Comparison of ENCODE assay signal across 8 mouse cellular contexts in genomic region chr14:32472996-32473395, GRCm38 (mm10). TPM values are rescaled to one million over a fixed set of nuclear protein-coding genes. Genes with fewer than 3 reads are reported as not detected.
DNase-seq lines count a peak whose midpoint lies in the region; ATAC-seq and TF ChIP-seq lines count a peak whose summit lies in the region.

No protein-coding gene starts in this region.

- DNase-seq in urinary bladder, postnatal 14 days (ENCODE audit: low spot score), result peak; percentile 35
- no peak for DNase-seq in urinary bladder, postnatal 10 days (ENCODE audit: low spot score)
- peak; percentile 46 for DNase-seq in brain, embryonic 18.5 days (ENCODE audit: low read depth, low spot score)
- DNase-seq in forebrain, embryonic 14.5 days (ENCODE audit: low spot score), result peak; percentile 85
- DNase-seq in limb, embryonic 14.5 days (ENCODE audit: low spot score), result peak; percentile 42
- peak; percentile 86 for DNase-seq in retina, embryonic 14.5 days (ENCODE audit: low spot score)
- no peak for DNase-seq in spleen, postnatal 4 days (ENCODE audit: low spot score in 2 of 2)

- no peak overlapping the region for H3K9ac ChIP-seq in forebrain, embryonic 14.5 days (ENCODE audit: low read length)
- no peak overlapping the region for H3K9ac ChIP-seq in kidney, embryonic 14.5 days (ENCODE audit: low read depth, low read length)
- H3K9ac ChIP-seq in limb, embryonic 14.5 days (ENCODE audit: low read depth, low read length, severe bottlenecking), result no peak overlapping the region

- no peak overlapping the region for H3K4me2 ChIP-seq in forebrain, embryonic 14.5 days (ENCODE audit: low read length)
- no peak overlapping the region for H3K4me2 ChIP-seq in kidney, embryonic 14.5 days (replicated peaks; ENCODE audit: low read depth, low read length)
- no peak overlapping the region for H3K4me2 ChIP-seq in limb, embryonic 14.5 days (replicated peaks; ENCODE audit: low read depth, low read length, severe bottlenecking)

- H3K27me3 ChIP-seq in forebrain, embryonic 14.5 days (replicated peaks; ENCODE audit: control insufficient read depth, insufficient read depth, low read length), result no peaks in the 10 kb centered on the region
- H3K27me3 ChIP-seq in kidney, embryonic 14.5 days (ENCODE audit: control insufficient read depth, insufficient read depth, low read length), result peaks cover 3% of the 10 kb centered on the region; the same call in 1 of the 2 replicates
- no peaks in the 10 kb centered on the region for H3K27me3 ChIP-seq in limb, embryonic 14.5 days (ENCODE audit: control insufficient read depth, insufficient read depth, low read length)

- 17% methylated on average over 4 of the region's 4 CpGs for WGBS in forebrain, embryonic 14.5 days
- WGBS in kidney, embryonic 14.5 days, result 13% methylated on average over 4 of the region's 4 CpGs
- WGBS in limb, embryonic 14.5 days, result 14% methylated on average over 4 of the region's 4 CpGs

- no peak overlapping the region for H3K4me3 ChIP-seq in forebrain, embryonic 14.5 days (ENCODE audit: low read depth, low read length)
- no peak overlapping the region for H3K4me3 ChIP-seq in kidney, embryonic 14.5 days (ENCODE audit: low read length)
- H3K4me3 ChIP-seq in limb, embryonic 14.5 days (replicated peaks; ENCODE audit: low read length), result no peak overlapping the region

- H3K27ac ChIP-seq in forebrain, embryonic 14.5 days (ENCODE audit: low read depth, low read length), result no peak overlapping the region
- H3K27ac ChIP-seq in kidney, embryonic 14.5 days (ENCODE audit: low read depth, low read length), result no peak overlapping the region
- H3K27ac ChIP-seq in limb, embryonic 14.5 days (replicated peaks; ENCODE audit: low read depth, low read length), result no peak overlapping the region

- TF ChIP-seq POLR2A in limb, embryonic 14.5 days (IDR thresholded peaks at IDR 0.05; ENCODE audit: borderline replicate concordance, extremely low read depth, insufficient read depth, insufficient read length), result no peak

- H3K4me1 ChIP-seq in forebrain, embryonic 14.5 days (ENCODE audit: control insufficient read depth, insufficient read depth, low read length), result no peaks in the 10 kb centered on the region
- no peaks in the 10 kb centered on the region for H3K4me1 ChIP-seq in kidney, embryonic 14.5 days (ENCODE audit: control insufficient read depth, insufficient read depth, low read length)
- no peaks in the 10 kb centered on the region for H3K4me1 ChIP-seq in limb, embryonic 14.5 days (ENCODE audit: control insufficient read depth, insufficient read depth, low read length)

- ATAC-seq in forebrain, embryonic 14.5 days, result peak; percentile 67; the same call in 1 of the 2 replicates
- peak; percentile 55; the same call in 1 of the 2 replicates for ATAC-seq in kidney, embryonic 14.5 days (ENCODE audit: low FRiP score, low TSS enrichment)
- ATAC-seq in limb, embryonic 14.5 days (ENCODE audit: low FRiP score, low read depth), result no peak

- no peaks in the 10 kb centered on the region for H3K9me3 ChIP-seq in forebrain, embryonic 14.5 days (replicated peaks; ENCODE audit: control insufficient read depth, low read length)
- no peaks in the 10 kb centered on the region for H3K9me3 ChIP-seq in kidney, embryonic 14.5 days (ENCODE audit: control insufficient read depth, low read length)
- H3K9me3 ChIP-seq in limb, embryonic 14.5 days (ENCODE audit: control insufficient read depth, low read length), result no peaks in the 10 kb centered on the region

- H3K36me3 ChIP-seq in forebrain, embryonic 14.5 days (ENCODE audit: control insufficient read depth, insufficient read depth, low read length), result no peaks in the 10 kb centered on the region
- H3K36me3 ChIP-seq in kidney, embryonic 14.5 days (ENCODE audit: control insufficient read depth, insufficient read depth, low read length), result no peaks in the 10 kb centered on the region
- no peaks in the 10 kb centered on the region for H3K36me3 ChIP-seq in limb, embryonic 14.5 days (ENCODE audit: control insufficient read depth, insufficient read depth, low read length)

RNA-seq across cellular contexts. Expression of gene Chat, which starts 7.2 kb away (rescaled TPM):
- polyA plus RNA-seq in forebrain, embryonic 14.5 days (2014; fragmentation: Nextera tagmentation; extraction: Ambion mirVana), result not detected in 2 replicates
- polyA plus RNA-seq in kidney, embryonic 14.5 days (2014; fragmentation: Nextera tagmentation; extraction: Ambion mirVana), result 0.08 TPM in 1 of 2 replicates, not detected in the other
- 0.03 TPM in 1 of 2 replicates, not detected in the other for polyA plus RNA-seq in limb, embryonic 14.5 days (2012; rRNA removed)
- not detected in 2 replicates for polyA plus RNA-seq in limb, embryonic 14.5 days (2014; fragmentation: Nextera tagmentation; extraction: Ambion mirVana)

RNA-seq across cellular contexts. Expression of gene Slc18a3, which starts 8.3 kb away (rescaled TPM):
- 0.84 and 1.3 TPM in 2 replicates for polyA plus RNA-seq in forebrain, embryonic 14.5 days (2014; fragmentation: Nextera tagmentation; extraction: Ambion mirVana)
- polyA plus RNA-seq in kidney, embryonic 14.5 days (2014; fragmentation: Nextera tagmentation; extraction: Ambion mirVana), result not detected in 2 replicates
- polyA plus RNA-seq in limb, embryonic 14.5 days (2012; rRNA removed), result 0.04 and 0.14 TPM in 2 replicates
- polyA plus RNA-seq in limb, embryonic 14.5 days (2014; fragmentation: Nextera tagmentation; extraction: Ambion mirVana), result not detected in 2 replicates

RNA-seq across cellular contexts. Expression of gene Ercc6, which starts 40.3 kb away (rescaled TPM):
- 14.8 and 24.2 TPM in 2 replicates for polyA plus RNA-seq in forebrain, embryonic 14.5 days (2014; fragmentation: Nextera tagmentation; extraction: Ambion mirVana)
- 15.9 and 23.6 TPM in 2 replicates for polyA plus RNA-seq in kidney, embryonic 14.5 days (2014; fragmentation: Nextera tagmentation; extraction: Ambion mirVana)
- 12.2 and 12.8 TPM in 2 replicates for polyA plus RNA-seq in limb, embryonic 14.5 days (2012; rRNA removed)
- polyA plus RNA-seq in limb, embryonic 14.5 days (2014; fragmentation: Nextera tagmentation; extraction: Ambion mirVana), result 15.0 and 19.3 TPM in 2 replicates

Comparison
In these comparisons a context has a peak if more than half of its experiments do, and no peak if none do; other contexts are left out.
1. DNase-seq: peak in urinary bladder, postnatal 14 days (single experiment), brain, embryonic 18.5 days (single experiment), forebrain, embryonic 14.5 days (single experiment), limb, embryonic 14.5 days (single experiment) and retina, embryonic 14.5 days (single experiment); none in urinary bladder, postnatal 10 days (single experiment) and spleen, postnatal 4 days (0 of 2).